ENCODE assay signal across 9 mouse cellular contexts in genomic region chr5:66101577-66101976, GRCm38 (mm10).
DNase-seq lines count a peak whose midpoint lies in the region; ATAC-seq and TF ChIP-seq lines count a peak whose summit lies in the region.
"Had no signal": no experiment of that assay in that cellular context is flagged by ENCODE, and none has a peak within 500 bp of the region (broad histone marks: within the 10 kb centered on the region; RNA-seq: fewer than 3 reads in every experiment).

No protein-coding gene starts in this region.

- no peaks in the 10 kb centered on the region for H3K9me3 ChIP-seq in liver, embryonic 12.5 days (replicated peaks)
- H3K9me3 ChIP-seq in MEL (replicated peaks; ENCODE audit: insufficient read depth, low read length) = no peaks in the 10 kb centered on the region
- H3K9me3 ChIP-seq in hindbrain, embryonic 16.5 days (ENCODE audit: control insufficient read depth, low read length) = no peaks in the 10 kb centered on the region
- H3K9me3 ChIP-seq: forebrain, embryonic 10.5 days; hindbrain, embryonic 10.5 days had no signal

- no peak for TF ChIP-seq POLR2A in liver, adult 2 months (IDR thresholded peaks at IDR 0.05; ENCODE audit: extremely low read depth, insufficient read depth, low read length)
- no peak for TF ChIP-seq POLR2A in MEL (IDR thresholded peaks at IDR 0.05; ENCODE audit: control insufficient read depth in 1 of 2, insufficient read depth in 1 of 2, low read depth in 1 of 2, low read length in 2 of 2, poor library complexity in 1 of 2)
- TF ChIP-seq POLR2A in brain, embryonic 14.5 days (IDR thresholded peaks at IDR 0.05; ENCODE audit: borderline replicate concordance, extremely low read depth, insufficient read depth, insufficient read length, poor library complexity, severe bottlenecking) = no peak

- peak; percentile 78 for TF ChIP-seq CTCF in liver, adult 2 months (IDR thresholded peaks at IDR 0.05; ENCODE audit: low read depth, low read length)
- peak in 2 of 3 experiments; percentile 22 to 46; a peak in 3 of 6 replicates for TF ChIP-seq CTCF in MEL (IDR thresholded peaks at IDR 0.05 in 2 of 3, conservative IDR thresholded peaks at IDR 0.05 in 1 of 3; ENCODE audit: control insufficient read depth in 1 of 3, insufficient read depth in 1 of 3, low read depth in 2 of 3, low read length in 3 of 3, poor library complexity in 1 of 3, severe bottlenecking in 1 of 3)
- TF ChIP-seq CTCF in brain, embryonic 14.5 days (IDR thresholded peaks at IDR 0.05; ENCODE audit: borderline replicate concordance, extremely low read depth, insufficient read depth, insufficient read length) = peak; percentile 37; the same call in 1 of the 2 replicates

- 42% methylated on average over 3 of the region's 3 CpGs for WGBS in liver, adult 2 months
- 58% methylated on average over 3 of the region's 3 CpGs for WGBS in liver, embryonic 12.5 days (ENCODE audit: insufficient replicate concordance)
- WGBS in hindbrain, embryonic 16.5 days = 77% methylated on average over 3 of the region's 3 CpGs

- no peak for TF ChIP-seq EP300 in MEL (IDR thresholded peaks at IDR 0.05; ENCODE audit: low read depth in 1 of 2, low read length in 2 of 2)

- peak; percentile 75 for DNase-seq in liver, adult 2 months (ENCODE audit: extremely low read depth, low read depth, low spot score)
- no peak for DNase-seq in MEL (ENCODE audit: low read depth, low spot score)
- DNase-seq in brain, embryonic 14.5 days (ENCODE audit: low read depth) = no peak
- peak; percentile 35 for DNase-seq in naive thymus-derived CD4-positive, alpha-beta T cell, adult 2 months (ENCODE audit: low read depth)
- DNase-seq in ovary, postnatal 10 days (ENCODE audit: low spot score) = no peak

- H3K4me2 ChIP-seq in liver, embryonic 12.5 days = no peak overlapping the region
- no peak overlapping the region for H3K4me2 ChIP-seq in hindbrain, embryonic 16.5 days (ENCODE audit: low read length)

- peaks cover 10% of the 10 kb centered on the region for H3K36me3 ChIP-seq in liver, adult 2 months (ENCODE audit: control insufficient read depth, insufficient read depth, low read length)
- no peaks in the 10 kb centered on the region for H3K36me3 ChIP-seq in liver, embryonic 12.5 days
- H3K36me3 ChIP-seq in MEL (ENCODE audit: control insufficient read depth in 1 of 2, insufficient read depth in 2 of 2, low read length in 2 of 2) = no peaks in the 10 kb centered on the region
- no peaks in the 10 kb centered on the region for H3K36me3 ChIP-seq in hindbrain, embryonic 16.5 days (ENCODE audit: control insufficient read depth, insufficient read depth, low read length)
- H3K36me3 ChIP-seq: forebrain, embryonic 10.5 days; hindbrain, embryonic 10.5 days had no signal

- H3K4me3 ChIP-seq in liver, adult 2 months (ENCODE audit: insufficient read depth, low read depth, low read length) = no peak overlapping the region
- no peak overlapping the region for H3K4me3 ChIP-seq in liver, embryonic 12.5 days
- H3K4me3 ChIP-seq in MEL (ENCODE audit: control insufficient read depth in 1 of 2, insufficient read depth in 1 of 2, low read depth in 2 of 2, low read length in 2 of 2) = no peak overlapping the region
- H3K4me3 ChIP-seq in hindbrain, embryonic 16.5 days (ENCODE audit: low read length) = no peak overlapping the region
- H3K4me3 ChIP-seq: forebrain, embryonic 10.5 days; hindbrain, embryonic 10.5 days had no signal

- no peaks in the 10 kb centered on the region for H3K27me3 ChIP-seq in liver, adult 2 months (ENCODE audit: control insufficient read depth, insufficient read depth, low read length)
- H3K27me3 ChIP-seq in liver, embryonic 12.5 days (replicated peaks) = no peaks in the 10 kb centered on the region
- H3K27me3 ChIP-seq in MEL (ENCODE audit: control insufficient read depth in 1 of 2, insufficient read depth in 2 of 2, low read length in 2 of 2) = no peaks in the 10 kb centered on the region; a peak in 1 of 4 replicates
- no peaks in the 10 kb centered on the region for H3K27me3 ChIP-seq in hindbrain, embryonic 16.5 days (replicated peaks; ENCODE audit: control insufficient read depth, insufficient read depth, low read length)

- TF ChIP-seq RAD21 in MEL (IDR thresholded peaks at IDR 0.05; ENCODE audit: low read depth, low read length) = peak; percentile 26

- ATAC-seq in liver, embryonic 12.5 days = no peak
- no peak for ATAC-seq in hindbrain, embryonic 16.5 days

- peaks cover 32% of the 10 kb centered on the region; the same call in 1 of the 2 replicates for H3K79me2 ChIP-seq in liver, adult 2 months (ENCODE audit: control insufficient read depth, insufficient read depth, low read length)
- no peaks in the 10 kb centered on the region for H3K79me2 ChIP-seq in MEL (ENCODE audit: control insufficient read depth, insufficient read depth, low read length, poor library complexity)

- peaks cover 47% of the 10 kb centered on the region for H3K4me1 ChIP-seq in liver, adult 2 months (ENCODE audit: control insufficient read depth, insufficient read depth, low read length)
- H3K4me1 ChIP-seq in liver, embryonic 12.5 days = peaks cover 8% of the 10 kb centered on the region
- no peaks in the 10 kb centered on the region; a peak in 1 of 4 replicates for H3K4me1 ChIP-seq in MEL (ENCODE audit: control insufficient read depth in 1 of 2, insufficient read depth in 2 of 2, low read length in 2 of 2)
- H3K4me1 ChIP-seq in hindbrain, embryonic 16.5 days (ENCODE audit: control insufficient read depth, insufficient read depth, low read depth, low read length) = no peaks in the 10 kb centered on the region
- H3K4me1 ChIP-seq: forebrain, embryonic 10.5 days; hindbrain, embryonic 10.5 days had no signal

- H3K27ac ChIP-seq in liver, adult 2 months (replicated peaks; ENCODE audit: insufficient read depth, low read depth, low read length) = no peak overlapping the region
- no peak overlapping the region for H3K27ac ChIP-seq in liver, embryonic 12.5 days
- H3K27ac ChIP-seq in MEL (ENCODE audit: control insufficient read depth, low read depth, low read length) = no peak overlapping the region
- H3K27ac ChIP-seq in hindbrain, embryonic 16.5 days (ENCODE audit: low read depth, low read length) = no peak overlapping the region
- H3K27ac ChIP-seq: forebrain, embryonic 10.5 days; hindbrain, embryonic 10.5 days had no signal

- no peak overlapping the region for H3K9ac ChIP-seq in liver, adult 2 months (ENCODE audit: low read depth, low read length)
- H3K9ac ChIP-seq in liver, embryonic 12.5 days = no peak overlapping the region
- no peak overlapping the region for H3K9ac ChIP-seq in MEL (ENCODE audit: control insufficient read depth, low read depth, low read length, poor library complexity, severe bottlenecking)
- H3K9ac ChIP-seq in hindbrain, embryonic 16.5 days (ENCODE audit: low read depth, low read length) = no peak overlapping the region

TF ChIP-seq in MEL, 35 proteins besides CTCF, POLR2A, EP300 and RAD21:
- TF ChIP-seq NELFE (IDR thresholded peaks at IDR 0.05; ENCODE audit: low read depth, low read length) (no peak), ZNF384 (IDR thresholded peaks at IDR 0.05; ENCODE audit: low read depth, low read length) (no peak), SMC3 (IDR thresholded peaks at IDR 0.05; ENCODE audit: low read depth, low read length) (peak; percentile 48)

Comparison
In these comparisons a context has a peak if more than half of its experiments do, and no peak if none do; other contexts are left out.
1. DNase-seq: peak in liver, adult 2 months (single experiment) and naive thymus-derived CD4-positive, alpha-beta T cell, adult 2 months (single experiment); none in MEL (single experiment), brain, embryonic 14.5 days (single experiment) and ovary, postnatal 10 days (single experiment).
2. Peak in every context shown above with its lines, with median percentiles within 50 percentile points of each other: CTCF ChIP-seq.